Mouse (Mus musculus) urinary bladder, adult 18-20 months (tissue): ENCODE results near the gene Spon1.

Source experiments
- DNase-seq, 2 experiments: peaks; one replicate each; pipeline ENCODE4 v3.0.0; 2022; ENCODE audit warnings: low spot score in 2 of 2, mixed read lengths in 2 of 2

Spon1 gene

GRCm38 (mm10) chr7:113903939-113904338 is 138.1 kb downstream of the Spon1 start:
- no peak for DNase-seq

- no peak for DNase-seq
Observed at GRCm38 (mm10) chr7:113904348-113904895, 138.6 kb downstream of the Spon1 start.

- no peak for DNase-seq
Observed at GRCm38 (mm10) chr7:113909161-113909825, 143.5 kb downstream of the Spon1 start.

GRCm38 (mm10) chr7:113910856-113911255 is 145.1 kb downstream of the Spon1 start:
- DNase-seq: no peak

GRCm38 (mm10) chr7:113915936-113916335 is 150.1 kb downstream of the Spon1 start:
- no peak for DNase-seq

- no peak for DNase-seq
Observed at GRCm38 (mm10) chr7:113918916-113919315, 153.1 kb downstream of the Spon1 start.

GRCm38 (mm10) chr7:113919505-113919904 is 153.7 kb downstream of the Spon1 start:
- DNase-seq: no peak

- no peak for DNase-seq
Observed at GRCm38 (mm10) chr7:113920056-113920455, 154.3 kb downstream of the Spon1 start.

- DNase-seq: no peak
Observed at GRCm38 (mm10) chr7:113924561-113924960, 158.8 kb downstream of the Spon1 start.

GRCm38 (mm10) chr7:113950888-113951287 is 185.1 kb downstream of the Spon1 start:
- DNase-seq: no peak

- DNase-seq: no peak
Observed at GRCm38 (mm10) chr7:113955431-113955830, 189.6 kb downstream of the Spon1 start.

GRCm38 (mm10) chr7:113960841-113961499 is 195.2 kb downstream of the Spon1 start:
- DNase-seq: peak in 1 of 2 experiments; percentile 20

- peak in 1 of 2 experiments; percentile 3 for DNase-seq
Observed at GRCm38 (mm10) chr7:113961500-113961895, 195.7 kb downstream of the Spon1 start.

GRCm38 (mm10) chr7:113962078-113962477 is 196.3 kb downstream of the Spon1 start:
- DNase-seq: peak; percentile 2 to 54

GRCm38 (mm10) chr7:113963766-113964165 is 198.0 kb downstream of the Spon1 start:
- DNase-seq: no peak

- DNase-seq: no peak
Observed at GRCm38 (mm10) chr7:113965625-113966024, 199.8 kb downstream of the Spon1 start.

GRCm38 (mm10) chr7:113969182-113969581 is 203.4 kb downstream of the Spon1 start:
- no peak for DNase-seq

- no peak for DNase-seq
Observed at GRCm38 (mm10) chr7:113972536-113972935, 206.7 kb downstream of the Spon1 start.

GRCm38 (mm10) chr7:113986406-113987134 is 220.8 kb downstream of the Spon1 start:
- no peak for DNase-seq

- no peak for DNase-seq
Observed at GRCm38 (mm10) chr7:113988156-113988555, 222.4 kb downstream of the Spon1 start.

GRCm38 (mm10) chr7:113997675-113998354 is 232.0 kb downstream of the Spon1 start:
- DNase-seq: no peak

- no peak for DNase-seq
Observed at GRCm38 (mm10) chr7:114004171-114004570, 238.4 kb downstream of the Spon1 start.
